In genomic region chr10:82860181-82860928, GRCm38 (mm10) we compare ENCODE assay signal across 8 mouse cellular contexts. TPM values are rescaled to one million over a fixed set of nuclear protein-coding genes. Genes with fewer than 3 reads are reported as not detected.
DNase-seq lines count a peak whose midpoint lies in the region; ATAC-seq and TF ChIP-seq lines count a peak whose summit lies in the region.

No protein-coding gene starts in this region.

- no peak for TF ChIP-seq EP300 in stomach, postnatal 0 days (optimal IDR thresholded peaks at IDR 0.05)

- no peaks in the 10 kb centered on the region for H3K27me3 ChIP-seq in E14TG2a.4 (ENCODE audit: insufficient read depth, low read length)
- H3K27me3 ChIP-seq in heart, embryonic 15.5 days = no peaks in the 10 kb centered on the region
- H3K27me3 ChIP-seq in neural tube, embryonic 13.5 days = no peaks in the 10 kb centered on the region
- no peaks in the 10 kb centered on the region for H3K27me3 ChIP-seq in stomach, postnatal 0 days (ENCODE audit: control insufficient read depth, insufficient read depth, low read length)

- peak; percentile 67 for ATAC-seq in erythroid progenitor cell, adult 5-6 weeks (replicated peaks; ENCODE audit: low FRiP score, poor library complexity, severe bottlenecking)
- peak; percentile 62 for ATAC-seq in heart, embryonic 15.5 days (replicated peaks; ENCODE audit: insufficient number of reproducible peaks, insufficient read depth, low FRiP score, low read depth)
- peak; percentile 56 for ATAC-seq in neural tube, embryonic 13.5 days (ENCODE audit: low read depth)
- ATAC-seq in stomach, postnatal 0 days (ENCODE audit: low FRiP score, low TSS enrichment) = peak; percentile 51

- no peak for TF ChIP-seq CTCF in E14TG2a.4 (conservative IDR thresholded peaks at IDR 0.05; ENCODE audit: low read length)
- TF ChIP-seq CTCF in stomach, postnatal 0 days (IDR thresholded peaks at IDR 0.05; ENCODE audit: low read depth) = no peak

- DNase-seq in c-Kit-negative CD71-positive TER-119-positive erythroid progenitor cells, embryonic 14.5 days (ENCODE audit: low read depth, low spot score) = peak; percentile 62
- DNase-seq in kidney, postnatal 10 days = peak; percentile 85
- peak; percentile 76 to 78 for DNase-seq in lung, adult 18-20 months
- DNase-seq in stomach, postnatal 0 days (ENCODE audit: low spot score) = peak; percentile 82

- peak overlapping the region; percentile 89 for H3K4me3 ChIP-seq in E14TG2a.4 (replicated peaks; ENCODE audit: low read length)
- peak overlapping the region; percentile 79 for H3K4me3 ChIP-seq in heart, embryonic 15.5 days
- peak overlapping the region; percentile 80 for H3K4me3 ChIP-seq in neural tube, embryonic 13.5 days
- H3K4me3 ChIP-seq in stomach, postnatal 0 days (ENCODE audit: low read depth, low read length) = peak overlapping the region; percentile 72

- under 1% methylated on average over 50 of the region's 50 CpGs for WGBS in heart, embryonic 15.5 days
- WGBS in neural tube, embryonic 13.5 days = under 1% methylated on average over 50 of the region's 50 CpGs
- 1% methylated on average over 50 of the region's 50 CpGs for WGBS in stomach, postnatal 0 days

- H3K36me3 ChIP-seq in E14TG2a.4 (ENCODE audit: insufficient read depth, low read length) = peaks cover 43% of the 10 kb centered on the region
- H3K36me3 ChIP-seq in heart, embryonic 15.5 days = peaks cover 14% of the 10 kb centered on the region
- peaks cover 15% of the 10 kb centered on the region for H3K36me3 ChIP-seq in neural tube, embryonic 13.5 days
- no peaks in the 10 kb centered on the region; the same call in 1 of the 2 replicates for H3K36me3 ChIP-seq in stomach, postnatal 0 days (ENCODE audit: control insufficient read depth, insufficient read depth, low read length)

- no peaks in the 10 kb centered on the region for H3K9me3 ChIP-seq in E14TG2a.4 (ENCODE audit: low read length)
- no peaks in the 10 kb centered on the region for H3K9me3 ChIP-seq in heart, embryonic 15.5 days (replicated peaks)
- H3K9me3 ChIP-seq in neural tube, embryonic 13.5 days = no peaks in the 10 kb centered on the region
- no peaks in the 10 kb centered on the region for H3K9me3 ChIP-seq in stomach, postnatal 0 days (ENCODE audit: control insufficient read depth, low read length)

- peak overlapping the region; percentile 81 for H3K9ac ChIP-seq in heart, embryonic 15.5 days
- peak overlapping the region; percentile 90 for H3K9ac ChIP-seq in neural tube, embryonic 13.5 days
- peak overlapping the region; percentile 90 for H3K9ac ChIP-seq in stomach, postnatal 0 days (ENCODE audit: low read length)

- H3K4me2 ChIP-seq in heart, embryonic 15.5 days = peak overlapping the region; percentile 76
- peak overlapping the region; percentile 88 for H3K4me2 ChIP-seq in neural tube, embryonic 13.5 days
- peak overlapping the region; percentile 82 for H3K4me2 ChIP-seq in stomach, postnatal 0 days (replicated peaks; ENCODE audit: low read depth)

- H3K4me1 ChIP-seq in E14TG2a.4 (replicated peaks; ENCODE audit: low read depth, low read length) = peaks cover 71% of the 10 kb centered on the region
- H3K4me1 ChIP-seq in heart, embryonic 15.5 days (replicated peaks) = peaks cover 40% of the 10 kb centered on the region
- H3K4me1 ChIP-seq in neural tube, embryonic 13.5 days (replicated peaks) = peaks cover 36% of the 10 kb centered on the region
- H3K4me1 ChIP-seq in stomach, postnatal 0 days (replicated peaks; ENCODE audit: control insufficient read depth, insufficient read depth) = 0 out of 2 replicates have a peak, but pooled peaks cover 3% of the 10 kb centered on the region

- H3K27ac ChIP-seq in heart, embryonic 15.5 days = peak overlapping the region; percentile 94
- H3K27ac ChIP-seq in neural tube, embryonic 13.5 days (replicated peaks) = peak overlapping the region; percentile 94
- peak overlapping the region; percentile 96 for H3K27ac ChIP-seq in stomach, postnatal 0 days (replicated peaks)

RNA-seq across cellular contexts. Expression of gene Eid3, which starts 6.1 kb away (rescaled TPM):
- total RNA-seq in erythroid progenitor cell, adult 5-6 weeks (2015; ENCODE audit: low replicate concordance) = 4.2 TPM in 1 of 2 replicates, not detected in the other
- total RNA-seq in erythroid progenitor cell, adult 5-6 weeks (2017; ENCODE audit: low replicate concordance) = 6.6 and 9.4 TPM in 2 replicates
- 0.15 and 0.42 TPM in 2 replicates for polyA plus RNA-seq in heart, embryonic 15.5 days (2015; fragmentation: Nextera tagmentation; extraction: Ambion mirVana)
- polyA plus RNA-seq in neural tube, embryonic 13.5 days (2015; fragmentation: Nextera tagmentation; extraction: Ambion mirVana) = 0.24 TPM in 1 of 2 replicates, not detected in the other
- polyA plus RNA-seq in stomach, postnatal 0 days (2015; fragmentation: Nextera tagmentation; extraction: Ambion mirVana) = 0.36 and 0.38 TPM in 2 replicates

RNA-seq across cellular contexts. Expression of gene Txnrd1, which starts 26.6 kb away (rescaled TPM):
- total RNA-seq in erythroid progenitor cell, adult 5-6 weeks (2015; ENCODE audit: low replicate concordance) = 26.7 and 38.1 TPM in 2 replicates
- 38.2 and 56.8 TPM in 2 replicates for total RNA-seq in erythroid progenitor cell, adult 5-6 weeks (2017; ENCODE audit: low replicate concordance)
- polyA plus RNA-seq in heart, embryonic 15.5 days (2015; fragmentation: Nextera tagmentation; extraction: Ambion mirVana) = 53.6 and 64.9 TPM in 2 replicates
- 112 and 124 TPM in 2 replicates for polyA plus RNA-seq in neural tube, embryonic 13.5 days (2015; fragmentation: Nextera tagmentation; extraction: Ambion mirVana)
- 61.9 TPM in 2 replicates for polyA plus RNA-seq in stomach, postnatal 0 days (2015; fragmentation: Nextera tagmentation; extraction: Ambion mirVana)

Comparison
In these comparisons a context has a peak if more than half of its experiments do, and no peak if none do; other contexts are left out.
1. Peak in every context shown above with its lines: DNase-seq, ATAC-seq, H3K4me3 ChIP-seq and H3K27ac ChIP-seq.